Mouse (Mus musculus): ENCODE data around the gene Fosl1.
"Not testable (repeated sequence)": the region's sequence is repeated elsewhere in the genome, so short reads cannot be mapped to it uniquely, and the experiment has no call there.

Gene Fosl1

GRCm38 (mm10) chr19:5481398-5481797, 34.1 kb downstream of the Fosl1 start:
- DNase-seq (ENCODE audit: low read depth, low spot score): no peak

GRCm38 (mm10) chr19:5483386-5484359, 36.3 kb downstream of the Fosl1 start:
- DNase-seq (ENCODE audit: low read depth, low spot score): no peak

GRCm38 (mm10) chr19:5484496-5484895, 37.1 kb downstream of the Fosl1 start:
- no peak for DNase-seq (ENCODE audit: low read depth, low spot score)

- DNase-seq (ENCODE audit: low read depth, low spot score): no peak
Observed at GRCm38 (mm10) chr19:5485371-5485770, 38.0 kb downstream of the Fosl1 start.

GRCm38 (mm10) chr19:5485821-5486220, 38.5 kb downstream of the Fosl1 start:
- no peak for DNase-seq (ENCODE audit: low read depth, low spot score)

GRCm38 (mm10) chr19:5486286-5486685, 38.9 kb downstream of the Fosl1 start:
- DNase-seq (ENCODE audit: low read depth, low spot score): no peak

- DNase-seq (ENCODE audit: low read depth, low spot score): no peak
Observed at GRCm38 (mm10) chr19:5486771-5487170, 39.4 kb downstream of the Fosl1 start.

GRCm38 (mm10) chr19:5487768-5488550, 40.6 kb downstream of the Fosl1 start, which contains the start of gene Mus81:
TSS of gene Mus81 (minus strand) at chr19:5488402.
- peak; percentile 81 for DNase-seq (ENCODE audit: low read depth, low spot score)

GRCm38 (mm10) chr19:5488878-5489571, 41.7 kb downstream of the Fosl1 start:
- peak; percentile 93 for DNase-seq (ENCODE audit: low read depth, low spot score)

- DNase-seq (ENCODE audit: low read depth, low spot score): not testable (repeated sequence)
Observed at GRCm38 (mm10) chr19:5489721-5490120, 42.4 kb downstream of the Fosl1 start.

- peak; percentile 88 for DNase-seq (ENCODE audit: low read depth, low spot score)
Observed at GRCm38 (mm10) chr19:5490313-5490897, 43.1 kb downstream of the Fosl1 start, which contains the start of gene Cfl1. TSS of gene Cfl1 (plus strand) at chr19:5490455.

- DNase-seq (ENCODE audit: low read depth, low spot score): peak; percentile 37
Observed at GRCm38 (mm10) chr19:5490898-5491708, 43.8 kb downstream of the Fosl1 start.

GRCm38 (mm10) chr19:5492641-5493040, 45.3 kb downstream of the Fosl1 start:
- no peak for DNase-seq (ENCODE audit: low read depth, low spot score)

GRCm38 (mm10) chr19:5493301-5493721, 46.0 kb downstream of the Fosl1 start:
- not testable (repeated sequence) for DNase-seq (ENCODE audit: low read depth, low spot score)

GRCm38 (mm10) chr19:5494314-5494713, 47.0 kb downstream of the Fosl1 start:
- DNase-seq (ENCODE audit: low read depth, low spot score): no peak

GRCm38 (mm10) chr19:5495353-5496051, 48.2 kb downstream of the Fosl1 start:
- no peak for DNase-seq (ENCODE audit: low read depth, low spot score)

- DNase-seq (ENCODE audit: low read depth, low spot score): no peak
Observed at GRCm38 (mm10) chr19:5496052-5496370, 48.7 kb downstream of the Fosl1 start.

GRCm38 (mm10) chr19:5500330-5500875, 53.1 kb downstream of the Fosl1 start:
- no peak for DNase-seq (ENCODE audit: low read depth, low spot score)

- no peak for DNase-seq (ENCODE audit: low read depth, low spot score)
Observed at GRCm38 (mm10) chr19:5503687-5504086, 56.3 kb downstream of the Fosl1 start, which contains the start of gene 1700020D05Rik. TSS of gene 1700020D05Rik (minus strand) at chr19:5503787.

Measured in retina, postnatal 7 days (tissue).